ENCODE assay signal across 27 mouse cellular contexts in the genomic region with DNA sequence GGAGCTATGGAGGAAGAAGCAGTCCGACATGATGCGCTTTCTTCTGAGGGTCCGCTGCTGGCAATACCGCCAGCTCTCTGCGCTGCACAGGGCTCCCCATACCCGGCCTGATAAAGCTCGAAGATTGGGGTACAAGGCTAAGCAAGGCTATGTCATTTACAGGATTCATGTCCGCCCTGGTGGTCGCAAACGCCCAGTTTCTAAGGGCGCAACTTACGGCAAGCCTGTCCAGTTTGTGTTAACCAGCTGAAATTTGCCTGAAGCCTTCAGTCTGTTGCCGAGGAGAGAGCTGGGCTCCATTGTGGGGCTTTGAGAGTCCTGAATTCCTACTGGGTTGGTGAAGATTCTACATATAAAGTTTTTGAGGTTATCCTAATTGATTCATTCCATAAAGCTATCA. TPM values are rescaled to one million over a fixed set of nuclear protein-coding genes. Genes with fewer than 3 reads are reported as not detected.
A peak's percentile ranks its signal among the peaks of the same experiment; 100 is the strongest.
DNase-seq lines count a peak whose midpoint lies in the region; ATAC-seq and TF ChIP-seq lines count a peak whose summit lies in the region.
"Had no signal": no experiment of that assay in that cellular context is flagged by ENCODE, and none has a peak within 500 bp of the region (broad histone marks: within the 10 kb centered on the region; RNA-seq: fewer than 3 reads in every experiment).

No protein-coding gene starts in this region.

- H3K4me1 ChIP-seq in heart, embryonic 11.5 days (ENCODE audit: control insufficient read depth, insufficient read depth, low read length) = no peaks in the 10 kb centered on the region
- H3K4me1 ChIP-seq in ES-Bruce4 (ENCODE audit: control insufficient read depth, insufficient read depth, low read length) (no peaks in the 10 kb centered on the region), ES-E14 (ENCODE audit: control insufficient read depth in 2 of 2, insufficient read depth in 2 of 2, low read length in 2 of 2, poor library complexity in 1 of 2) (no peaks in the 10 kb centered on the region)
- H3K4me1 ChIP-seq: embryonic facial prominence, embryonic 10.5 days; embryonic facial prominence, embryonic 13.5 days; heart, embryonic 13.5 days had no signal

- H3K4me3 ChIP-seq in heart, embryonic 11.5 days (ENCODE audit: low read depth, low read length) = no peak overlapping the region
- H3K4me3 ChIP-seq in ES-Bruce4 (ENCODE audit: low read depth, low read length) = peak overlapping the region; percentile 39
- H3K4me3 ChIP-seq in ES-E14 (ENCODE audit: insufficient read depth in 1 of 2, low read depth in 1 of 2, low read length in 2 of 2, poor library complexity in 1 of 2, severe bottlenecking in 1 of 2) = peak overlapping the region; percentile 55 to 63
- H3K4me3 ChIP-seq: embryonic facial prominence, embryonic 10.5 days; embryonic facial prominence, embryonic 13.5 days; erythroblast, embryonic 14.5 days; heart, embryonic 13.5 days had no signal

- H3K9me3 ChIP-seq in heart, embryonic 11.5 days (replicated peaks; ENCODE audit: control insufficient read depth, low read length) = no peaks in the 10 kb centered on the region
- H3K9me3 ChIP-seq in ES-Bruce4 (replicated peaks; ENCODE audit: control insufficient read depth, insufficient read depth, low read length, poor library complexity, severe bottlenecking) (no peaks in the 10 kb centered on the region), ES-E14 (ENCODE audit: control insufficient read depth, insufficient read depth, low read depth, low read length) (no peaks in the 10 kb centered on the region)
- H3K9me3 ChIP-seq: embryonic facial prominence, embryonic 10.5 days; embryonic facial prominence, embryonic 13.5 days; heart, embryonic 13.5 days had no signal

- WGBS in heart, embryonic 11.5 days (ENCODE audit: insufficient replicate concordance) = 82% methylated on average over 13 of the region's 13 CpGs

- no peak for TF ChIP-seq POLR2A in ES-Bruce4 (IDR thresholded peaks at IDR 0.05; ENCODE audit: insufficient read depth, low read length)

- TF ChIP-seq CTCF in ES-Bruce4 (IDR thresholded peaks at IDR 0.05; ENCODE audit: low read depth, low read length) = no peak

- TF ChIP-seq EP300 in ES-Bruce4 (IDR thresholded peaks at IDR 0.05; ENCODE audit: insufficient read depth, low read depth, low read length) = no peak

- ATAC-seq in heart, embryonic 11.5 days (replicated peaks; ENCODE audit: insufficient number of reproducible peaks, low FRiP score, low TSS enrichment) = no peak
- ATAC-seq: CD4-positive, CD25-positive, alpha-beta regulatory T cell, adult 4 months; hindbrain, postnatal 0 days; inflammation-experienced regulatory T-cells, adult 6 months; intestine, postnatal 0 days had no signal

- in situ Hi-C loops in ES-E14 (cut with MboI; ENCODE audit: low sequenced_read_pairs in 2 of 2, unreplicated experiment in 2 of 2) = no loop called here

- no peaks in the 10 kb centered on the region for H3K27me3 ChIP-seq in heart, embryonic 11.5 days (ENCODE audit: control insufficient read depth, insufficient read depth, low read length)
- H3K27me3 ChIP-seq in ES-Bruce4 (ENCODE audit: control insufficient read depth, insufficient read depth, low read length, poor library complexity, severe bottlenecking) = no peaks in the 10 kb centered on the region
- H3K27me3 ChIP-seq: embryonic facial prominence, embryonic 13.5 days; heart, embryonic 13.5 days had no signal

- no peak overlapping the region for H3K4me2 ChIP-seq in heart, embryonic 11.5 days
- H3K4me2 ChIP-seq: embryonic facial prominence, embryonic 13.5 days; heart, embryonic 13.5 days; hindbrain, embryonic 14.5 days had no signal

- no peak overlapping the region for H3K9ac ChIP-seq in heart, embryonic 11.5 days (ENCODE audit: low read depth, low read length)
- H3K9ac ChIP-seq in ES-Bruce4 (ENCODE audit: low read depth, poor library complexity, severe bottlenecking) (no peak overlapping the region), ES-E14 (ENCODE audit: insufficient read depth, low read depth, low read length, poor library complexity, severe bottlenecking) (peak overlapping the region; percentile 72)
- H3K9ac ChIP-seq: embryonic facial prominence, embryonic 13.5 days; heart, embryonic 13.5 days; hindbrain, embryonic 14.5 days had no signal

- DNase-seq in heart, adult 11 months = peak; percentile 60
- no peak for DNase-seq in ES-E14 (ENCODE audit: low read depth, low spot score)
- no peak for DNase-seq in right cerebral cortex, adult 2 months (ENCODE audit: low spot score in 2 of 2)
- no peak for DNase-seq in gastrocnemius, adult 8-10 months (ENCODE audit: low spot score in 2 of 2)
- DNase-seq: adrenal gland, adult 2 months; adrenal gland, postnatal 14 days; cerebellum, adult 11 months; cerebellum, adult 2 months; cerebellum, adult 9-11 months; cerebellum, postnatal 25 days; embryo, embryonic 11 days; gastrocnemius, postnatal 14 days; heart, adult 18-20 months; heart, postnatal 14 days; heart, postnatal 4 days; kidney, adult 2 months had no signal

- H3K27ac ChIP-seq in heart, embryonic 11.5 days (ENCODE audit: low read depth, low read length) = no peak overlapping the region
- H3K27ac ChIP-seq in ES-Bruce4 (ENCODE audit: insufficient read depth, low read length) = no peak overlapping the region
- H3K27ac ChIP-seq in ES-E14 (ENCODE audit: insufficient read depth, low read depth, low read length, poor library complexity, severe bottlenecking) = no peak overlapping the region
- H3K27ac ChIP-seq: embryonic facial prominence, embryonic 10.5 days; embryonic facial prominence, embryonic 13.5 days; heart, embryonic 13.5 days; hindbrain, embryonic 14.5 days; hindbrain, postnatal 0 days had no signal

- H3K36me3 ChIP-seq in heart, embryonic 11.5 days (ENCODE audit: control insufficient read depth, insufficient read depth, low read length) = no peaks in the 10 kb centered on the region
- H3K36me3 ChIP-seq in ES-Bruce4 (ENCODE audit: control insufficient read depth, insufficient read depth, low read length, poor library complexity, severe bottlenecking) (no peaks in the 10 kb centered on the region), ES-E14 (ENCODE audit: control insufficient read depth, insufficient read depth, low read length, poor library complexity, severe bottlenecking) (no peaks in the 10 kb centered on the region)
- H3K36me3 ChIP-seq: embryonic facial prominence, embryonic 10.5 days; embryonic facial prominence, embryonic 13.5 days; heart, embryonic 13.5 days had no signal

TF ChIP-seq in ES-E14, 5 proteins besides CTCF, POLR2A, EP300 and RAD21:
- TF ChIP-seq ZC3H11A (IDR thresholded peaks at IDR 0.05; ENCODE audit: borderline replicate concordance, low read depth, low read length) = no peak
- no peak for TF ChIP-seq CHD2 (IDR thresholded peaks at IDR 0.05; ENCODE audit: low read depth, low read length)
- no peak for TF ChIP-seq ZNF384 (IDR thresholded peaks at IDR 0.05; ENCODE audit: low read depth, low read length)
- TF ChIP-seq MAFK (IDR thresholded peaks at IDR 0.05; ENCODE audit: insufficient read depth, low read depth, low read length) = no peak
- no peak for TF ChIP-seq HCFC1 (IDR thresholded peaks at IDR 0.05; ENCODE audit: borderline replicate concordance, insufficient read depth, low read length)

RNA-seq across cellular contexts. Expression of a gene that starts 14.1 kb away (rescaled TPM):
- 12.0 and 13.3 TPM in 2 replicates for polyA plus RNA-seq in heart, embryonic 11.5 days (2014; fragmentation: Nextera tagmentation; extraction: Ambion mirVana)
- polyA plus RNA-seq in ES-Bruce4 (2011; ENCODE audit: insufficient read depth, insufficient read length, low read depth, missing spikeins) = 19.8 and 20.1 TPM in 2 replicates
- total RNA-seq in ES-E14 (2012; rRNA removed) = 7.3 TPM in 2 replicates
- 10 to 100 TPM in 1 of 4 experiments, 1 to 10 TPM in 3; 9.3 to 11.0 (median 9.5) TPM for total RNA-seq in gastrocnemius, adult 8-10 months (2022)
- polyA plus RNA-seq: erythroblast, embryonic 14.5 days had no signal

RNA-seq across cellular contexts. Expression of a gene that starts 14.3 kb away (rescaled TPM):
- polyA plus RNA-seq in heart, embryonic 11.5 days (2014; fragmentation: Nextera tagmentation; extraction: Ambion mirVana) = 29.3 and 29.8 TPM in 2 replicates
- polyA plus RNA-seq in ES-Bruce4 (2011; ENCODE audit: insufficient read depth, insufficient read length, low read depth, missing spikeins) = 44.9 and 50.5 TPM in 2 replicates
- total RNA-seq in ES-E14 (2012; rRNA removed) = 39.1 and 55.8 TPM in 2 replicates
- total RNA-seq in gastrocnemius, adult 8-10 months (2022) = 1 to 10 TPM; 6.5 to 7.8 (median 7.3) TPM

RNA-seq across cellular contexts. Expression of a gene that starts 21.6 kb away (rescaled TPM):
- 51.6 and 53.9 TPM in 2 replicates for polyA plus RNA-seq in heart, embryonic 11.5 days (2014; fragmentation: Nextera tagmentation; extraction: Ambion mirVana)
- 151 and 160 TPM in 2 replicates for polyA plus RNA-seq in ES-Bruce4 (2011; ENCODE audit: insufficient read depth, insufficient read length, low read depth, missing spikeins)
- total RNA-seq in ES-E14 (2012; rRNA removed) = 50.3 and 62.6 TPM in 2 replicates
- 10 to 100 TPM; 42.8 to 54.4 (median 44.4) TPM for total RNA-seq in gastrocnemius, adult 8-10 months (2022)
